Mouse (Mus musculus) heart, embryonic 11.5 days (tissue): ENCODE measurements at regions not wholly inside any gene's neighbourhood (a gene's known extent, or its start where the extent isn't known, plus 50 kb on each side); places are given as distances from the start of the nearest gene placed in this dataset.
A peak's percentile ranks its signal among the peaks of the same experiment; 100 is the strongest.

Source experiments
- ATAC-seq: fragments of 200-750 bp; cut with Nextera tagmentation; replicated peaks from 2 replicates; pipeline ENCODE4 v1.8.0; 2017; ENCODE audit warnings: moderate library complexity; ENCODE audit not compliant: insufficient number of reproducible peaks, low FRiP score, low TSS enrichment
- H3K27ac ChIP-seq: fragments of 300-500 bp; sonication (generic); 2 replicates; pipeline ENCODE4 v1.5.1; 2014; ENCODE audit warnings: mild to moderate bottlenecking, low read depth, low read length
- H3K27me3 ChIP-seq: fragments of 300-500 bp; sonication (generic); 2 replicates; pipeline ENCODE4 v1.6.1; 2014; ENCODE audit warnings: mild to moderate bottlenecking, low read length, mixed read lengths; ENCODE audit not compliant: control insufficient read depth, insufficient read depth
- H3K36me3 ChIP-seq: fragments of 300-500 bp; sonication (generic); 2 replicates; pipeline ENCODE4 v1.6.1; 2014; ENCODE audit warnings: mild to moderate bottlenecking, low read length, moderate library complexity, mixed read lengths; ENCODE audit not compliant: control insufficient read depth, insufficient read depth
- H3K4me1 ChIP-seq: fragments of 300-500 bp; sonication (generic); 2 replicates; pipeline ENCODE4 v1.6.1; 2014; ENCODE audit warnings: low read length; ENCODE audit not compliant: control insufficient read depth, insufficient read depth
- H3K4me2 ChIP-seq: fragments of 300-500 bp; sonication (generic); 2 replicates; pipeline ENCODE4 v1.6.1; 2014; ENCODE audit warnings: mild to moderate bottlenecking, moderate library complexity
- H3K4me3 ChIP-seq: fragments of 300-500 bp; sonication (generic); 2 replicates; pipeline ENCODE4 v1.5.1; 2014; ENCODE audit warnings: low read depth, low read length
- H3K9ac ChIP-seq: fragments of 300-500 bp; sonication (generic); 2 replicates; pipeline ENCODE4 v1.6.1; 2014; ENCODE audit warnings: mild to moderate bottlenecking, low read depth, low read length, moderate library complexity
- H3K9me3 ChIP-seq: fragments of 300-500 bp; sonication (generic); replicated peaks from 2 replicates; pipeline ENCODE4 v1.6.1; 2016; ENCODE audit warnings: low read length; ENCODE audit not compliant: control insufficient read depth
- WGBS: fragments of 180-500 bp; shearing (Covaris S2); extraction: QIAGEN DNeasy Blood & Tissue Kit; methylation state at CpG from one replicate; pipeline ENCODE4 v1.1.7; 2014; ENCODE audit not compliant: insufficient replicate concordance; 5-methylcytosine and 5-hydroxymethylcytosine counted together

- WGBS: 16% methylated on average over 5 of the region's 5 CpGs
- H3K27ac ChIP-seq: no peak overlapping the region
- H3K36me3 ChIP-seq: no peaks in the 10 kb centered on the region
- no peaks in the 10 kb centered on the region for H3K9me3 ChIP-seq
- no peak overlapping the region for H3K9ac ChIP-seq
- peak; percentile 76; the same call in 1 of the 2 replicates for ATAC-seq
- no peaks in the 10 kb centered on the region for H3K4me1 ChIP-seq
- no peak overlapping the region for H3K4me2 ChIP-seq
- no peak overlapping the region for H3K4me3 ChIP-seq
- no peaks in the 10 kb centered on the region for H3K27me3 ChIP-seq
Observed at GRCm38 (mm10) chr1:14464788-14465482, 1628.2 kb downstream of the 4930444P10Rik start.

GRCm38 (mm10) chr1:14462496-14462895, 1630.6 kb downstream of the 4930444P10Rik start:
- 13% methylated on average over 3 of the region's 3 CpGs for WGBS
- H3K36me3 ChIP-seq: no peaks in the 10 kb centered on the region

GRCm38 (mm10) chr1:14460811-14461210, 1632.3 kb downstream of the 4930444P10Rik start:
- Histone ChIP-seq H3K36me3 (no peaks in the 10 kb centered on the region), H3K27ac (no peak overlapping the region), H3K9ac (no peak overlapping the region), H3K4me1 (no peaks in the 10 kb centered on the region), H3K4me2 (no peak overlapping the region), H3K9me3 (no peaks in the 10 kb centered on the region), H3K27me3 (no peaks in the 10 kb centered on the region), H3K4me3 (no peak overlapping the region)
- ATAC-seq: no peak
- WGBS: 39% methylated on average over 4 of the region's 4 CpGs

More at GRCm38 (mm10) chr1:14462496-14462895, 1630.6 kb downstream of the 4930444P10Rik start:
- no peaks in the 10 kb centered on the region for H3K27me3 ChIP-seq
- no peak for ATAC-seq
- no peak overlapping the region for H3K9ac ChIP-seq
- no peak overlapping the region for H3K27ac ChIP-seq
- H3K4me2 ChIP-seq: no peak overlapping the region
- no peaks in the 10 kb centered on the region for H3K4me1 ChIP-seq
- H3K4me3 ChIP-seq: no peak overlapping the region
- no peaks in the 10 kb centered on the region for H3K9me3 ChIP-seq

- no peak overlapping the region for H3K27ac ChIP-seq
- no peaks in the 10 kb centered on the region for H3K27me3 ChIP-seq
- no peak overlapping the region for H3K4me2 ChIP-seq
- H3K4me1 ChIP-seq: no peaks in the 10 kb centered on the region
- no peak overlapping the region for H3K4me3 ChIP-seq
- no peaks in the 10 kb centered on the region for H3K9me3 ChIP-seq
- no peaks in the 10 kb centered on the region for H3K36me3 ChIP-seq
- no peak overlapping the region for H3K9ac ChIP-seq
- ATAC-seq: no peak
- WGBS: 72% methylated on average over 2 of the region's 2 CpGs
Observed at GRCm38 (mm10) chr1:14429326-14429725, 1663.8 kb downstream of the 4930444P10Rik start.

- no peak for ATAC-seq
- Histone ChIP-seq H3K27ac (no peak overlapping the region), H3K9me3 (no peaks in the 10 kb centered on the region), H3K4me2 (no peak overlapping the region), H3K4me3 (no peak overlapping the region), H3K4me1 (no peaks in the 10 kb centered on the region), H3K36me3 (no peaks in the 10 kb centered on the region), H3K27me3 (no peaks in the 10 kb centered on the region), H3K9ac (no peak overlapping the region)
- 79% methylated on average over 1 of the region's 1 CpGs for WGBS
Observed at GRCm38 (mm10) chr1:14421030-14421429, 1672.1 kb downstream of the 4930444P10Rik start.

- no peaks in the 10 kb centered on the region for H3K4me1 ChIP-seq
- H3K4me3 ChIP-seq: no peak overlapping the region
- H3K36me3 ChIP-seq: no peaks in the 10 kb centered on the region
- 65% methylated on average over 4 of the region's 4 CpGs for WGBS
- H3K9me3 ChIP-seq: no peaks in the 10 kb centered on the region
- no peak overlapping the region for H3K4me2 ChIP-seq
- no peak overlapping the region for H3K9ac ChIP-seq
- no peak for ATAC-seq
- no peak overlapping the region for H3K27ac ChIP-seq
- no peaks in the 10 kb centered on the region for H3K27me3 ChIP-seq
Observed at GRCm38 (mm10) chr1:14413826-14414445, 1679.2 kb downstream of the 4930444P10Rik start.

- ATAC-seq: no peak
- no peaks in the 10 kb centered on the region for H3K4me1 ChIP-seq
- 78% methylated on average over 3 of the region's 3 CpGs for WGBS
Observed at GRCm38 (mm10) chr1:14369957-14370833, 1722.9 kb downstream of the 4930444P10Rik start.

GRCm38 (mm10) chr1:14359998-14360640, 1733.0 kb downstream of the 4930444P10Rik start:
- H3K4me3 ChIP-seq: no peak overlapping the region
- no peaks in the 10 kb centered on the region for H3K4me1 ChIP-seq
- ATAC-seq: no peak
- H3K36me3 ChIP-seq: no peaks in the 10 kb centered on the region
- WGBS: 74% methylated on average over 2 of the region's 2 CpGs
- no peak overlapping the region for H3K27ac ChIP-seq
- no peak overlapping the region for H3K9ac ChIP-seq
- no peaks in the 10 kb centered on the region for H3K27me3 ChIP-seq
- H3K9me3 ChIP-seq: no peaks in the 10 kb centered on the region
- no peak overlapping the region for H3K4me2 ChIP-seq

More at GRCm38 (mm10) chr1:14369957-14370833, 1722.9 kb downstream of the 4930444P10Rik start:
- H3K27ac ChIP-seq: no peak overlapping the region
- no peak overlapping the region for H3K4me3 ChIP-seq
- no peaks in the 10 kb centered on the region for H3K36me3 ChIP-seq
- no peaks in the 10 kb centered on the region for H3K27me3 ChIP-seq
- no peak overlapping the region for H3K9ac ChIP-seq
- H3K4me2 ChIP-seq: no peak overlapping the region
- no peaks in the 10 kb centered on the region for H3K9me3 ChIP-seq
